Mouse (Mus musculus): Measurements from ENCODE around the gene Suox. TPM values are rescaled to one million over a fixed set of nuclear protein-coding genes. Genes with fewer than 3 reads are reported as not detected.

The Suox gene
- polyA plus RNA-seq, 1 experiment from 2014 or later = 12.5 TPM

DNA sequence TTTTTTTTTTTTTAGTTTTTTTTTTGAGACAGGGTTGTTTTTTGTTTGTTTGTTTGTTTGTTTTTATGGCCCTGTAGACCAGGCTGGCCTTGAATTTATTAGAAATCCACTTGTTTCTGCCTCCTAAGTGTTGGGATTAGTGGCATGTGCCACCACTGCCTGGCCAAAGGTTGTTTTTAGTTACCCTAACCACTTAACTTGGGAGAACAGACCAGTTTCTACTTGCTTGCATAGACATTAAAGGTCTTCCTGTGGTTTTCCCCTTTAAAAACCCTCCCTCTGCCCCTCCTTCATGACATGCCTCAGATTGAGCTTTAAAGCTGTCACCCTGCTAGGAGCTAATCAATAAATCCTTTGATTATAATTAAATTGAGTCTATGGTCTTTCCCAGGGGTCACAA lies 53.6 kb downstream of the Suox start:
- H3K4me1 ChIP-seq = peaks cover 5% of the 10 kb centered on the region
- no peak overlapping the region for H3K9ac ChIP-seq (replicated peaks)
- peaks cover 23% of the 10 kb centered on the region for H3K36me3 ChIP-seq
- no peak overlapping the region for H3K4me2 ChIP-seq (replicated peaks)
- H3K27ac ChIP-seq (replicated peaks) = no peak overlapping the region
- H3K4me3 ChIP-seq = no peak overlapping the region
- no peak for ATAC-seq (replicated peaks)
- H3K9me3 ChIP-seq = no peaks in the 10 kb centered on the region
- no peaks in the 10 kb centered on the region for H3K27me3 ChIP-seq

Other genes starting within 250 kb of the Suox start
- 201 and 202 TPM in 2 replicates for gene Smarcc2, start 214.8 kb downstream of the Suox start, polyA plus RNA-seq (2015; fragmentation: Nextera tagmentation; extraction: Ambion mirVana)
- 682 and 697 TPM in 2 replicates for gene Myl6, start 179.9 kb downstream of the Suox start, polyA plus RNA-seq (2015; fragmentation: Nextera tagmentation; extraction: Ambion mirVana)
- gene Myl6b, start 175.4 kb downstream of the Suox start, polyA plus RNA-seq (2015; fragmentation: Nextera tagmentation; extraction: Ambion mirVana) = 4.7 and 5.6 TPM in 2 replicates
- 6.8 and 7.6 TPM in 2 replicates for gene Esyt1, start 148.2 kb downstream of the Suox start, polyA plus RNA-seq (2015; fragmentation: Nextera tagmentation; extraction: Ambion mirVana)
- gene Zc3h10, start 126.3 kb downstream of the Suox start, polyA plus RNA-seq (2015; fragmentation: Nextera tagmentation; extraction: Ambion mirVana) = 22.8 and 24.5 TPM in 2 replicates
- 2,336 and 2,513 TPM in 2 replicates for gene Rpl41, start 124.8 kb downstream of the Suox start, polyA plus RNA-seq (2015; fragmentation: Nextera tagmentation; extraction: Ambion mirVana)
- gene Pa2g4, start 108.1 kb downstream of the Suox start, polyA plus RNA-seq (2015; fragmentation: Nextera tagmentation; extraction: Ambion mirVana) = 146 and 149 TPM in 2 replicates
- 0.42 TPM in 2 replicates for gene Erbb3, start 84.4 kb downstream of the Suox start, polyA plus RNA-seq (2015; fragmentation: Nextera tagmentation; extraction: Ambion mirVana)
- 441 and 472 TPM in 2 replicates for gene Rps26, start 47.3 kb downstream of the Suox start, polyA plus RNA-seq (2015; fragmentation: Nextera tagmentation; extraction: Ambion mirVana)
- 11.3 TPM in 2 replicates for gene Ikzf4, start 28.1 kb downstream of the Suox start, polyA plus RNA-seq (2015; fragmentation: Nextera tagmentation; extraction: Ambion mirVana)
- 116 and 117 TPM in 2 replicates for gene Rab5b, start 22.2 kb upstream of the Suox start, polyA plus RNA-seq (2015; fragmentation: Nextera tagmentation; extraction: Ambion mirVana)
- 0.09 and 0.33 TPM in 2 replicates for gene Pmel, start 30.1 kb upstream of the Suox start, polyA plus RNA-seq (2015; fragmentation: Nextera tagmentation; extraction: Ambion mirVana)
- 37.6 and 39.7 TPM in 2 replicates for gene Cdk2, start 31.0 kb upstream of the Suox start, polyA plus RNA-seq (2015; fragmentation: Nextera tagmentation; extraction: Ambion mirVana)
- 4.2 and 4.5 TPM in 2 replicates for gene Dgka, start 70.8 kb upstream of the Suox start, polyA plus RNA-seq (2015; fragmentation: Nextera tagmentation; extraction: Ambion mirVana)
- gene Pym1, start 73.8 kb upstream of the Suox start, polyA plus RNA-seq (2015; fragmentation: Nextera tagmentation; extraction: Ambion mirVana) = 42.9 and 47.2 TPM in 2 replicates
- 0.20 and 0.43 TPM in 2 replicates for gene Mmp19, start 116.8 kb upstream of the Suox start, polyA plus RNA-seq (2015; fragmentation: Nextera tagmentation; extraction: Ambion mirVana)
- 60.4 and 62.8 TPM in 2 replicates for gene Dnajc14, start 130.0 kb upstream of the Suox start, polyA plus RNA-seq (2015; fragmentation: Nextera tagmentation; extraction: Ambion mirVana)
- 12.6 and 13.6 TPM in 2 replicates for gene Tmem198b, start 130.3 kb upstream of the Suox start, polyA plus RNA-seq (2015; fragmentation: Nextera tagmentation; extraction: Ambion mirVana)
- 190 and 199 TPM in 2 replicates for gene Sarnp, start 143.3 kb upstream of the Suox start, polyA plus RNA-seq (2015; fragmentation: Nextera tagmentation; extraction: Ambion mirVana)
- 28.1 and 28.6 TPM in 2 replicates for gene Ormdl2, start 147.6 kb upstream of the Suox start, polyA plus RNA-seq (2015; fragmentation: Nextera tagmentation; extraction: Ambion mirVana)
- gene Gdf11, start 217.6 kb upstream of the Suox start, polyA plus RNA-seq (2015; fragmentation: Nextera tagmentation; extraction: Ambion mirVana) = 7.5 and 8.7 TPM in 2 replicates
- 125 and 142 TPM in 2 replicates for gene Cd63, start 226.9 kb upstream of the Suox start, polyA plus RNA-seq (2015; fragmentation: Nextera tagmentation; extraction: Ambion mirVana)
- gene Rdh5, start 248.8 kb upstream of the Suox start, polyA plus RNA-seq (2015; fragmentation: Nextera tagmentation; extraction: Ambion mirVana) = 11.7 and 12.6 TPM in 2 replicates
- gene Bloc1s1, start 250.0 kb upstream of the Suox start, polyA plus RNA-seq (2015; fragmentation: Nextera tagmentation; extraction: Ambion mirVana) = 230 and 251 TPM in 2 replicates

Data from forebrain, embryonic 15.5 days (tissue).